Mouse (Mus musculus) limb, embryonic 12.5 days (tissue): ENCODE measurements at regions not wholly inside any gene's neighbourhood (a gene's known extent, or its start where the extent isn't known, plus 50 kb on each side); places are given as distances from the start of the nearest gene placed in this dataset.
A peak's percentile ranks its signal among the peaks of the same experiment; 100 is the strongest.

Experiments
- ATAC-seq: fragments of 200-750 bp; cut with Nextera tagmentation; 2 replicates; pipeline ENCODE4 v1.8.0; 2017; ENCODE audit warnings: low read depth, moderate TSS enrichment; ENCODE audit not compliant: insufficient number of reproducible peaks, insufficient read depth, low FRiP score, low TSS enrichment
- H3K27ac ChIP-seq: fragments of 300-500 bp; sonication (generic); 2 replicates; pipeline ENCODE4 v1.5.1; 2016; ENCODE audit warnings: mild to moderate bottlenecking, moderate library complexity
- H3K27me3 ChIP-seq: fragments of 300-500 bp; sonication (generic); 2 replicates; pipeline ENCODE4 v1.6.1; 2016; ENCODE audit warnings: mild to moderate bottlenecking, moderate library complexity
- H3K36me3 ChIP-seq: fragments of 300-500 bp; sonication (generic); 2 replicates; pipeline ENCODE4 v1.6.1; 2016; ENCODE audit warnings: mild to moderate bottlenecking, moderate library complexity
- H3K4me1 ChIP-seq: fragments of 300-500 bp; sonication (generic); replicated peaks from 2 replicates; pipeline ENCODE4 v1.6.1; 2016
- H3K4me2 ChIP-seq: fragments of 300-500 bp; sonication (generic); 2 replicates; pipeline ENCODE4 v1.6.1; 2016; ENCODE audit warnings: mild to moderate bottlenecking, moderate library complexity
- H3K4me3 ChIP-seq: fragments of 300-500 bp; sonication (generic); replicated peaks from 2 replicates; pipeline ENCODE4 v1.5.1; 2016; ENCODE audit warnings: mild to moderate bottlenecking
- H3K9ac ChIP-seq: fragments of 300-500 bp; sonication (generic); replicated peaks from 2 replicates; pipeline ENCODE4 v1.6.1; 2016; ENCODE audit warnings: mild to moderate bottlenecking, moderate library complexity
- H3K9me3 ChIP-seq: fragments of 300-500 bp; sonication (generic); 2 replicates; pipeline ENCODE4 v1.6.1; 2016; ENCODE audit warnings: mild to moderate bottlenecking, moderate library complexity
- WGBS: fragments of 180-500 bp; shearing (Covaris S2); methylation state at CpG from one replicate; pipeline ENCODE4 v1.1.7; 2016; 5-methylcytosine and 5-hydroxymethylcytosine counted together

GRCm38 (mm10) chr3:78755686-78756476 is 530.4 kb downstream of the Rapgef2 start:
- H3K36me3 ChIP-seq, result no peaks in the 10 kb centered on the region
- no peak overlapping the region for H3K4me2 ChIP-seq
- H3K4me3 ChIP-seq, result no peak overlapping the region
- no peaks in the 10 kb centered on the region for H3K9me3 ChIP-seq
- H3K4me1 ChIP-seq, result peaks cover 3% of the 10 kb centered on the region; the same call in 1 of the 2 replicates
- H3K27ac ChIP-seq, result no peak overlapping the region
- ATAC-seq, result peak; percentile 66
- no peak overlapping the region for H3K9ac ChIP-seq
- WGBS, result 59% methylated on average over 4 of the region's 4 CpGs
- H3K27me3 ChIP-seq, result no peaks in the 10 kb centered on the region

- H3K27ac ChIP-seq, result no peak overlapping the region
- H3K9me3 ChIP-seq, result no peaks in the 10 kb centered on the region
- no peak overlapping the region for H3K4me2 ChIP-seq
- ATAC-seq, result no peak
- H3K4me3 ChIP-seq, result no peak overlapping the region
- no peaks in the 10 kb centered on the region for H3K27me3 ChIP-seq
- no peaks in the 10 kb centered on the region for H3K36me3 ChIP-seq
- H3K9ac ChIP-seq, result no peak overlapping the region
- H3K4me1 ChIP-seq, result no peaks in the 10 kb centered on the region
Measured at GRCm38 (mm10) chr3:78736111-78736510, 550.2 kb downstream of the Rapgef2 start.

GRCm38 (mm10) chr3:78716691-78717090 is 569.6 kb downstream of the Rapgef2 start:
- WGBS, result 80% methylated on average over 2 of the region's 2 CpGs
- H3K9me3 ChIP-seq, result no peaks in the 10 kb centered on the region
- H3K4me2 ChIP-seq, result no peak overlapping the region

GRCm38 (mm10) chr3:78707687-78708086 is 578.6 kb downstream of the Rapgef2 start:
- 90% methylated on average over 1 of the region's 1 CpGs for whole genome bisulfite sequencing
- ATAC-seq, result no peak

More at GRCm38 (mm10) chr3:78716691-78717090, 569.6 kb downstream of the Rapgef2 start:
- no peak overlapping the region for H3K9ac ChIP-seq
- no peak for ATAC-seq
- no peaks in the 10 kb centered on the region for H3K36me3 ChIP-seq
- H3K27me3 ChIP-seq, result no peaks in the 10 kb centered on the region
- H3K4me1 ChIP-seq, result no peaks in the 10 kb centered on the region
- H3K4me3 ChIP-seq, result no peak overlapping the region
- H3K27ac ChIP-seq, result no peak overlapping the region

GRCm38 (mm10) chr3:78698936-78699335 is 587.4 kb downstream of the Rapgef2 start:
- no peaks in the 10 kb centered on the region for H3K4me1 ChIP-seq
- no peak overlapping the region for H3K4me2 ChIP-seq
- 63% methylated on average over 5 of the region's 5 CpGs for WGBS
- ATAC-seq, result no peak
- no peak overlapping the region for H3K9ac ChIP-seq
- H3K27me3 ChIP-seq, result no peaks in the 10 kb centered on the region
- no peaks in the 10 kb centered on the region for H3K36me3 ChIP-seq
- H3K4me3 ChIP-seq, result no peak overlapping the region
- H3K27ac ChIP-seq, result no peak overlapping the region
- no peaks in the 10 kb centered on the region for H3K9me3 ChIP-seq

More at GRCm38 (mm10) chr3:78707687-78708086, 578.6 kb downstream of the Rapgef2 start:
- Histone ChIP-seq H3K9me3 (no peaks in the 10 kb centered on the region), H3K27ac (no peak overlapping the region), H3K9ac (no peak overlapping the region), H3K27me3 (no peaks in the 10 kb centered on the region), H3K4me2 (no peak overlapping the region), H3K36me3 (no peaks in the 10 kb centered on the region), H3K4me1 (no peaks in the 10 kb centered on the region), H3K4me3 (no peak overlapping the region)

GRCm38 (mm10) chr3:78691499-78691898 is 594.8 kb downstream of the Rapgef2 start:
- no peaks in the 10 kb centered on the region for H3K4me1 ChIP-seq
- 75% methylated on average over 3 of the region's 3 CpGs for WGBS

GRCm38 (mm10) chr3:78677656-78678055 is 608.7 kb downstream of the Rapgef2 start:
- no peak overlapping the region for H3K9ac ChIP-seq
- WGBS, result 94% methylated on average over 1 of the region's 1 CpGs
- H3K4me3 ChIP-seq, result no peak overlapping the region
- H3K27me3 ChIP-seq, result no peaks in the 10 kb centered on the region
- ATAC-seq, result no peak
- H3K4me1 ChIP-seq, result no peaks in the 10 kb centered on the region
- H3K36me3 ChIP-seq, result no peaks in the 10 kb centered on the region
- no peaks in the 10 kb centered on the region for H3K9me3 ChIP-seq
- no peak overlapping the region for H3K4me2 ChIP-seq
- H3K27ac ChIP-seq, result no peak overlapping the region

More at GRCm38 (mm10) chr3:78691499-78691898, 594.8 kb downstream of the Rapgef2 start:
- Histone ChIP-seq H3K9ac (no peak overlapping the region), H3K27ac (no peak overlapping the region), H3K36me3 (no peaks in the 10 kb centered on the region), H3K9me3 (no peaks in the 10 kb centered on the region), H3K4me2 (no peak overlapping the region), H3K27me3 (no peaks in the 10 kb centered on the region), H3K4me3 (no peak overlapping the region)
- ATAC-seq, result no peak

GRCm38 (mm10) chr3:78676806-78677205 is 609.5 kb downstream of the Rapgef2 start:
- Histone ChIP-seq H3K4me3 (no peak overlapping the region), H3K4me1 (no peaks in the 10 kb centered on the region), H3K36me3 (no peaks in the 10 kb centered on the region), H3K4me2 (no peak overlapping the region), H3K9ac (no peak overlapping the region), H3K27me3 (no peaks in the 10 kb centered on the region), H3K27ac (no peak overlapping the region), H3K9me3 (no peaks in the 10 kb centered on the region)
- WGBS, result 80% methylated on average over 2 of the region's 2 CpGs
- ATAC-seq, result no peak

- no peak overlapping the region for H3K27ac ChIP-seq
- H3K9me3 ChIP-seq, result no peaks in the 10 kb centered on the region
- H3K9ac ChIP-seq, result no peak overlapping the region
- no peak overlapping the region for H3K4me2 ChIP-seq
- no peaks in the 10 kb centered on the region for H3K27me3 ChIP-seq
- no peak overlapping the region for H3K4me3 ChIP-seq
- 82% methylated on average over 5 of the region's 5 CpGs for WGBS
- H3K36me3 ChIP-seq, result no peaks in the 10 kb centered on the region
- no peaks in the 10 kb centered on the region for H3K4me1 ChIP-seq
- no peak for ATAC-seq
Measured at GRCm38 (mm10) chr3:78674529-78675187, 611.7 kb downstream of the Rapgef2 start.

GRCm38 (mm10) chr3:78668050-78668449 is 618.3 kb downstream of the Rapgef2 start:
- Histone ChIP-seq H3K27me3 (no peaks in the 10 kb centered on the region), H3K4me2 (no peak overlapping the region), H3K4me1 (no peaks in the 10 kb centered on the region), H3K36me3 (no peaks in the 10 kb centered on the region), H3K9me3 (no peaks in the 10 kb centered on the region), H3K4me3 (no peak overlapping the region), H3K27ac (no peak overlapping the region), H3K9ac (no peak overlapping the region)
- ATAC-seq, result no peak

- H3K36me3 ChIP-seq, result no peaks in the 10 kb centered on the region
- no peak overlapping the region for H3K4me2 ChIP-seq
- H3K4me3 ChIP-seq, result no peak overlapping the region
- H3K27me3 ChIP-seq, result no peaks in the 10 kb centered on the region
- H3K27ac ChIP-seq, result no peak overlapping the region
- 77% methylated on average over 4 of the region's 4 CpGs for WGBS
- no peaks in the 10 kb centered on the region for H3K9me3 ChIP-seq
- ATAC-seq, result no peak
- H3K4me1 ChIP-seq, result no peaks in the 10 kb centered on the region
- no peak overlapping the region for H3K9ac ChIP-seq
Measured at GRCm38 (mm10) chr3:78667374-78668023, 618.8 kb downstream of the Rapgef2 start.
